Mouse (Mus musculus): Measurements from ENCODE around the gene Cd247. TPM values are rescaled to one million over a fixed set of nuclear protein-coding genes. Genes with fewer than 3 reads are reported as not detected.
"Not testable (repeated sequence)": the region's sequence is repeated elsewhere in the genome, so short reads cannot be mapped to it uniquely, and the experiment has no call there.

Cd247 gene
- polyA plus RNA-seq, 1 experiment = 663 TPM

DNA sequence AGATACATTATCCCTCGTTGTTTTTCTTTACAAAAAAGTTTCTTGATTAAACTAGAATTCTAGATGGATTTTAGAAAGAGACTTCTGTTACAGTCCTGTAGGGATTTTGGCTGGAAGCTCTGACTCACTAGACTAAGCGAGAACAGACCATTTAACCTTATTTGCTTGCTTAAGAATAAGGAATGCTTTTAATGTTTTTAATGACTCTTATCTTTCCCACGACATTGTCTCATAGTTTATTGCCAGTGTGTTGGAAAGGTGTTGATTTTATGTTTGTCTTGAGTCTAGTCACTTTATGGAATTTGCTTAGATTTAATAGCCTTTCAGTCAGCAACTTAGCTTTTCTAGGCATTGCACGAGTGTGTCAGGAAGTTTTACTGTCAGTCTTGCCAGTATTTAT, 33.3 kb upstream of the Cd247 start:
- Histone ChIP-seq H3K4me3 (ENCODE audit: control insufficient read depth, insufficient read depth, low read length) (no peak overlapping the region), H3K27ac (ENCODE audit: control insufficient read depth, insufficient read depth, low read length) (no peak overlapping the region), H3K4me1 (replicated peaks; ENCODE audit: control insufficient read depth, insufficient read depth, low read length) (no peaks in the 10 kb centered on the region), H3K27me3 (ENCODE audit: control insufficient read depth, insufficient read depth, low read length) (no peaks in the 10 kb centered on the region), H3K36me3 (ENCODE audit: control insufficient read depth, insufficient read depth, low read length) (no peaks in the 10 kb centered on the region)
- DNase-seq = no peak
- TF ChIP-seq POLR2A (IDR thresholded peaks at IDR 0.05; ENCODE audit: control insufficient read depth, extremely low read depth, insufficient read depth, low read length, poor library complexity) (no peak), CTCF (IDR thresholded peaks at IDR 0.05; ENCODE audit: borderline replicate concordance, control insufficient read depth, extremely low read depth, insufficient read depth, low read length, poor library complexity) (no peak)
- 76% methylated on average over 4 of the region's 4 CpGs for WGBS

DNA sequence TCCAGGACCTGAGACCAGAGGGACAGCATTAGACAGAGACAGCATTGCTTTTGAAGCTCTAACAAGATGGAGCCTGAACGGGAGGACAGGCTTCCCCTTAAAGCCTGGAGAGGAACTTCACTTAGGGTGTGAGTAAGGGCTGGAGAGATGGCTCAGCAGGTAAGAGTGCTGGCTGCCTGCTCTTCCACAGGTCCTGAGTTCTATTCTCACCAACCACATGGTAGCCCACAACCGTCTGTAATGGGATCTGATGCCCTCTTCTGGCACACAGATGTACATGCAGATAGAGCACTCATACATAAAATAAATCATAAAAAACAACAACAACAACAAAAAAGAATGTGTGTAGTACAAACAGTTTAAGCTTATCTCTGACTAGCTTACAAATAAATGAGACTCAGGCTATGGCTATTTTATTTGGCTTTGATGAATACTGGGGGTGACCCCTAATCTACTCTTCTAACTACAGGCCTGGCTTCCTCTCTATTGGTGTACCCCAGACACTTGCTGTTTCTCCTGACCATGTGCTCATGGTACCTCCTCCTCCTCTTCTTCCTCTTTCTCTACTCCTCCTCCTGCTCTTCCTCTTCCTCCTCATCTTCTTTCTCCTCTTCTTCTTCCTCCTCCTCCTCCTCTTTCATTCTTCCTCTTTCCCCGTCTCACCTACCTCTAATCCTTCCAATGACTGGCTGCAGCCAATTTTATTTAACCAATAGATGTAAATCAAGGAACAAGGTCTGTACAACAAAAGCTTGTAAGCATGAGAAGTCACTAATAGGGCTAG, 26.8 kb upstream of the Cd247 start:
- H3K36me3 ChIP-seq (ENCODE audit: control insufficient read depth, insufficient read depth, low read length) = no peaks in the 10 kb centered on the region
- no peak for DNase-seq
- H3K27ac ChIP-seq (ENCODE audit: control insufficient read depth, insufficient read depth, low read length) = no peak overlapping the region
- TF ChIP-seq POLR2A (IDR thresholded peaks at IDR 0.05; ENCODE audit: control insufficient read depth, extremely low read depth, insufficient read depth, low read length, poor library complexity) (no peak), CTCF (IDR thresholded peaks at IDR 0.05; ENCODE audit: borderline replicate concordance, control insufficient read depth, extremely low read depth, insufficient read depth, low read length, poor library complexity) (no peak)
- H3K27me3 ChIP-seq (ENCODE audit: control insufficient read depth, insufficient read depth, low read length) = no peaks in the 10 kb centered on the region
- H3K4me1 ChIP-seq (replicated peaks; ENCODE audit: control insufficient read depth, insufficient read depth, low read length) = peaks cover 8% of the 10 kb centered on the region
- H3K4me3 ChIP-seq (ENCODE audit: control insufficient read depth, insufficient read depth, low read length) = no peak overlapping the region
- WGBS = 88% methylated on average over 3 of the region's 3 CpGs

DNA sequence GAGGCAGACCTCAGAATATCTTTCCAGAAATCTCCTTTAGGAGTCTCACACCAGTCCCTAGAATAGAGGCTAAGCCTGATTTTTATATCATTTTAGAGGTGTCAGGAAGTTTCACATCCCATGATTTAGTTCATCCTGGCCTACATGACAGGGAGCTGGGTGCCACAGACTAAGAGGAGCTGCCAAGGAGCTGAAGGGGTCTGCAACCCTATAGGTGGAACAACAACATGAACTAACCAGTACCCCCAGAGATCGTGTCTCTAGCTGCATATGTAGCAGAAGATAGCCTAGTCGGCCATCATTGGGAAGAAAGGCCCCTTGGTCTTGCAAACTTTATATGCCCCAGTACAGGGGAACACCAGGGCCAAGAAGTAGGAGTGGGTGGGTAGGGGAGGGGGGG, 26.0 kb upstream of the Cd247 start:
- H3K4me3 ChIP-seq (ENCODE audit: control insufficient read depth, insufficient read depth, low read length); H3K27me3 ChIP-seq (ENCODE audit: control insufficient read depth, insufficient read depth, low read length); DNase-seq; H3K27ac ChIP-seq (ENCODE audit: control insufficient read depth, insufficient read depth, low read length); H3K36me3 ChIP-seq (ENCODE audit: control insufficient read depth, insufficient read depth, low read length); H3K4me1 ChIP-seq (replicated peaks; ENCODE audit: control insufficient read depth, insufficient read depth, low read length): not testable (repeated sequence)
- WGBS = 52% methylated on average over 2 of the region's 2 CpGs

DNA sequence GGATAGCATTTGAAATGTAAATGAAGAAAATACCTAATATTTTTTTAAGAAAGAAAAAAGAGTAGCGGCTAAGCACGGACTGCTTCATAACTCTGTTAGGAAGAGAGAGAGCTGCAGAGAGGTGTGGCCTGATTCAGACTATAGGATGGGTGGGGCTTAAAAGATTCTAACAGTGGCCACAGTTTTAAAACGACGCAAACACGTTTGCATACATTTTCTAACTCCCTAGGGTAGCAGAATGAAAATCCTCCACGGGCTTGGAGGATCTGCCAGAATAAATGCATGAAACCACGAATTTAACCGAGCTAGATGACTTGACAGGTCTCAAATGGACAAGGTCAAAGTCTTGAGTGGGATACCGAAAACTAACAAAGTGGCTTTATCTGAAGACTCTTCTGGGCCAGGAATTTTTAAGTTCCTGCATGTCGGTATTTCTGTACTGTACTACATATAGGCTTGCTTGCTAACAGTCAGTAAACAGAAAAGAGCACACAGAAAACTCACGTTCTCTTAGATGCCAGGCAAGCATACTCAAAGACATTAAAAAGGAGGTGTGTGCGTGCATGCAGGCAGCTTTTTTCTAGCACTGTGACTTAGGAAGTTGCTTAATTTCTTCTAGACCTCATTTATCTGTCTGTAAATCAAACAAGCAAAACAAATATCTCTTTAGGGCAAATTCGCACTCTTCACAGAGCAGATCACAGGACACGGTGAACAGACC, 25.4 kb upstream of the Cd247 start:
- no peak overlapping the region for H3K27ac ChIP-seq (ENCODE audit: control insufficient read depth, insufficient read depth, low read length)
- WGBS = 4% methylated on average over 14 of the region's 14 CpGs
- TF ChIP-seq CTCF (IDR thresholded peaks at IDR 0.05; ENCODE audit: borderline replicate concordance, control insufficient read depth, extremely low read depth, insufficient read depth, low read length, poor library complexity) = no peak
- no peak for TF ChIP-seq POLR2A (IDR thresholded peaks at IDR 0.05; ENCODE audit: control insufficient read depth, extremely low read depth, insufficient read depth, low read length, poor library complexity)
- no peaks in the 10 kb centered on the region for H3K36me3 ChIP-seq (ENCODE audit: control insufficient read depth, insufficient read depth, low read length)
- DNase-seq = no peak
- H3K27me3 ChIP-seq (ENCODE audit: control insufficient read depth, insufficient read depth, low read length) = no peaks in the 10 kb centered on the region
- H3K4me1 ChIP-seq (replicated peaks; ENCODE audit: control insufficient read depth, insufficient read depth, low read length) = peaks cover 8% of the 10 kb centered on the region
- H3K4me3 ChIP-seq (ENCODE audit: control insufficient read depth, insufficient read depth, low read length) = no peak overlapping the region

DNA sequence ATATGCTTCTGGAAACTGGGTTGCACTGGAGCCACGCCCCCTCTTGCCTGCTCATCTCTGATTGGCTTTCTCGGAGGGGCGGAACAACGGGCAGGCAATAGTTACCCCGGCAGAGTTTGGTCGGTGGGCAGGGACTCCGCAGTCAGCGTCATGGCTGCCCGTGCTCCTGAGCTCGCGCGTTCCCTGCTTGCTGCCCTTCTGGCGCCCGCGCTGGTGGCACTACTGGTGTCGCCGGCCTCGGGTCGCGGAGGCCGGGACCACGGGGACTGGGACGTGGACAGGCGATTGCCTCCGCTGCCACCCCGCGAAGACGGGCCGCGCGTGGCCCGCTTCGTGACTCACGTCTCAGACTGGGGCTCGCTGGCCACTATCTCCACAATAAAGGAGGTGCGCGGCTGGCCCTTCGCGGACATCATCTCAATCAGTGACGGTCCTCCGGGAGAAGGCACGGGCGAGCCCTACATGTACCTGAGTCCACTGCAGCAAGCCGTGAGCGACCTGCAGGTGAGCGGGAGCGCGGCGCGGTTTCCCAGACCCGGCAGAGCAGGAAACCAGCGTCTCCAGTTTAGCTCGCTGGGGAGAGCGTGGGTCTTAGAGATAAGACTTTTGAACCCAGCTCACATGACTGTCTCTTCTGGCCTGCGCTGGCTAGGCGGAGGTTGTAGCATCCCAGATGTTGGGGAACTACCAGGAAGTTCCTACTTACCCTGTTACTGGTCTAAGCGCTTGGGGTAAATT, 24.7 kb upstream of the Cd247 start, which contains the start of gene Creg1:
Gene Creg1 (plus strand): TSS at position 112 of the 738 bp plus-strand sequence.
- Histone ChIP-seq H3K36me3 (ENCODE audit: control insufficient read depth, insufficient read depth, low read length) (no peaks in the 10 kb centered on the region), H3K27me3 (ENCODE audit: control insufficient read depth, insufficient read depth, low read length) (no peaks in the 10 kb centered on the region), H3K4me3 (ENCODE audit: control insufficient read depth, insufficient read depth, low read length) (peak within 1 kb of the TSS; percentile 92), H3K27ac (ENCODE audit: control insufficient read depth, insufficient read depth, low read length) (no peak within 1 kb of the TSS), H3K4me1 (replicated peaks; ENCODE audit: control insufficient read depth, insufficient read depth, low read length) (peaks cover 8% of the 10 kb centered on the region)
- TF ChIP-seq CTCF (IDR thresholded peaks at IDR 0.05; ENCODE audit: borderline replicate concordance, control insufficient read depth, extremely low read depth, insufficient read depth, low read length, poor library complexity) (peak; percentile 29; the same call in 1 of the 2 replicates), POLR2A (IDR thresholded peaks at IDR 0.05; ENCODE audit: control insufficient read depth, extremely low read depth, insufficient read depth, low read length, poor library complexity) (peak; percentile 81)
- DNase-seq = peak; percentile 95
- under 1% methylated on average over 57 of the region's 57 CpGs for WGBS

DNA sequence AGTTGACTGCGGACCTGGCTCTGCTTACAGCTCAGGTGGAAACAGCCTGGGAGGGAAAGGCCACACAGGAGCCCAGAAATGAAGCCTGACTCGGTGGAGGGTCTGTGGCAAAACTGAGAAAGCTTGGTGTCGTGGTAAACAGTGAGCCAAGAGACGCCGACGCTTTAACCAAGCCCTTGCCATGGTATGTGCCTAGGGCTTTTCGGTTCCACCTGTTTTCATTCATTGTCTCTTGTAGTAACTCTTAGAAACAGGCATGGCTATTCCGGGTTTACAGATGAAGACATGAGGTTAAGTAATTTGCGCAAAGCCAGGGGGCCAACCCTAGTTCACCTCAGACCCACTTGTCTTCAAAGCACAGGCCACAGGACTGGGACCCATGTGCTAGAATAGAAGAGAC, 23.9 kb upstream of the Cd247 start:
- 19% methylated on average over 9 of the region's 9 CpGs for WGBS
- TF ChIP-seq POLR2A (IDR thresholded peaks at IDR 0.05; ENCODE audit: control insufficient read depth, extremely low read depth, insufficient read depth, low read length, poor library complexity) = no peak
- TF ChIP-seq CTCF (IDR thresholded peaks at IDR 0.05; ENCODE audit: borderline replicate concordance, control insufficient read depth, extremely low read depth, insufficient read depth, low read length, poor library complexity) = no peak
- H3K27ac ChIP-seq (ENCODE audit: control insufficient read depth, insufficient read depth, low read length) = no peak overlapping the region
- no peaks in the 10 kb centered on the region for H3K27me3 ChIP-seq (ENCODE audit: control insufficient read depth, insufficient read depth, low read length)
- no peaks in the 10 kb centered on the region for H3K36me3 ChIP-seq (ENCODE audit: control insufficient read depth, insufficient read depth, low read length)
- H3K4me3 ChIP-seq (ENCODE audit: control insufficient read depth, insufficient read depth, low read length) = no peak overlapping the region; the same call in 1 of the 2 replicates
- DNase-seq = no peak
- H3K4me1 ChIP-seq (replicated peaks; ENCODE audit: control insufficient read depth, insufficient read depth, low read length) = peaks cover 8% of the 10 kb centered on the region

Measured in thymus, adult 2 months (tissue).